Mouse (Mus musculus): Measurements from ENCODE around the gene Dll3.
"Not testable (repeated sequence)": the region's sequence is repeated elsewhere in the genome, so short reads cannot be mapped to it uniquely, and the experiment has no call there.

Gene Dll3

GRCm38 (mm10) chr7:28254591-28254990 lies 47.4 kb downstream of the Dll3 start:
- DNase-seq (ENCODE audit: low read depth, low spot score) = no peak

- no peak for DNase-seq (ENCODE audit: low read depth, low spot score)
Observed at GRCm38 (mm10) chr7:28251976-28252375, 50.1 kb downstream of the Dll3 start.

GRCm38 (mm10) chr7:28248957-28249356 lies 53.1 kb downstream of the Dll3 start:
- DNase-seq (ENCODE audit: low read depth, low spot score) = no peak

GRCm38 (mm10) chr7:28243943-28244342 lies 58.1 kb downstream of the Dll3 start:
- DNase-seq (ENCODE audit: low read depth, low spot score) = not testable (repeated sequence)
